Mouse (Mus musculus): ENCODE data around the gene Tmem150c.
A peak's percentile ranks its signal among the peaks of the same experiment; 100 is the strongest.

Tmem150c gene

DNA sequence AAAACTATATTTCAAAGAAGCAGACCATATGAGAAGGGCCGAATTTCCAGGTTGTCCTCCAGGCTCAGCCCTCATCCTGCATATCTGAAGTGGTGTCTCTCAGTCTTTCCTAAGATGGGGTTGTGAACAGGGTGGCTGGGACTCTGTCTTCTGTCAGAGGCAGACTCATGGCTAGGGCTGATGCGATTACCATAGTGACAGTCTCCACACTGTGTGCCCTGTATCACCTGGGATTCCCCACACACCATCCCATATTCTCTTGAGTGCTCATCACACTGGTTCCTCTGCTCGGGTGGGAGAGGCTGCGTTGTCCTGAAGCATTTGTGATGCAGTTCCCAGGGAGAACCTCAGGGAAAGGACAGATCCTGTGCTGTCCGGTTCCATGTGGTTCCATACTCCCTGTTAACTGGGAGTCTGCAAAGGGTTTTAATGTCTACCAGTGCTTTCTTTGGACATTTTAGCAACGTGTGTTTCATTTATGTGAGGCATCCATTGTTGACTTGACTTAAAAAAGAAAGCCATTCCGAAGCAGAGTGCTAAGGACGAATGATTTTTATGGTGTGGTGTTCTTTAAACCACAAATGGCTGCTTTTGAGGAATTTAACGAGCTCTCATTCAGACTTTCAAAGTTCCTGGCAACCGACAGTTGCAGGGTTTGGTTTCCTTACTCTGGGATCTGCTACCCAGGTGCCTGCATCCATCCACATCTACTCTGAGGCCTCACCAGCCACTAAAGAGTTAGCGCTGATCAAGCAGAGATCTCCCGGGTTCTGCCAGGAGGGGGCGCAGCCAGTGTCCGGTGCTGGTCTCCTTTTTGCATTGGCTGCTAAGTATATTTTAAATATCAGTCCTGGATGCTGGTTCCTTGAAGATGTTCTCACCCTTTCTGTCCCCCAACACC is 7.2 kb upstream of the Tmem150c start:
- DNase-seq, result peak in 1 of 2 experiments; percentile 42

DNA sequence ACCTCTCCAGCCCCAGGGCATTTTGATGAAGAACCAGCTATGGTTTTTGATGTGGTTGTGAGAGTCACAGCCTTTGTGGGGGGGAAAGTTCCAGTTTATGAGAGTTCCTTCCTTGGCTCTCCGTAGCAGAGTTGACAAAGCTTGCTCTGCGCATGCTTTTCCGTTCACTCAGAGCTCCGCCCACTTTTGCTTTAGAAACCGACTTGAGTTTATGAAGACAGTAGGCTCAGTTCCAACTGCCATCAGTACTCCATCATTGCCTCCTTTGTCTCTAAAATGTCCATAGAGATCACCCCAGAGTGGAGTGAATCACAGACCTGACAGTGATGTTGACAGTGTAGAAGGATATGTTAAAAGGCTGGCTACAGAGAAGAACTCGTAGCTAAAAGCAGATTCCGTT is 3.8 kb upstream of the Tmem150c start:
- no peak for DNase-seq

DNA sequence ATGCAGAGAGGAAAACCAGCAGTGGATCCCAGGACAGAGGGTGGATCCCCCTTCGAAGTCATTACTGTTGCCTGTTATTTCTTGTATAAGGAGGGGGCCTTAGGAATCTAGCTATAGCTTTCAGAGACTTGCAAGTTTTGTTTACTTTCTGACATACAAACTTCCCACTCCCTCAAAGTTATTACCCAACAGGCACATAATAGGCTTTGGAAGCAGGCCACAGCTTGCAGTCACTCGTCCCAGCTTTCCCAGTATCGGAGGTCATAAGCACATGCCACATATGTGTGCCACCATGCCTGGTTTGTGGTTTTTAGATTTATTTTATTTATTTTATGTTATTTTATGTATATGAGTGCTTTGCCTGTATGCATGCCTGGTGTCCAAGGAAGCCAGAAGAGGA is 3.2 kb upstream of the Tmem150c start:
- no peak for DNase-seq

DNA sequence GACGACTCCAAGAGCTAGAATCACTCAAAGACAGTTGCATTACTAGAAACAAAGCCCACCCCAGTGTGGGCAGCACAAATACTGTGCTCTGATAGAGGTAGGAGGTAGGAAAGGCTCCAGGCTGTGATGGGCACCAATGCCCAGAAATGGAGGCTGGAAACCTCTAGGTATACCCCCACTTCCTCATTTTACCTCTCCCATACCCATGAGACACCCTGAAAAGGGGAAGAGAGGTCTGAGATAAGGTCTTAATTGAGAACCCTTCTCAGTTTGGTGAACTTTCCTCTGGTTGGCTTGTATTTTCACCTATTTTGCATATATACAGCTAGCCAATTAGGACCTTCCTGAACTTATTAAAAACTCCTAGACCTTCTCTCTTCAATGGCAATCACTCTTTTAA is 2.4 kb upstream of the Tmem150c start:
- no peak for DNase-seq

DNA sequence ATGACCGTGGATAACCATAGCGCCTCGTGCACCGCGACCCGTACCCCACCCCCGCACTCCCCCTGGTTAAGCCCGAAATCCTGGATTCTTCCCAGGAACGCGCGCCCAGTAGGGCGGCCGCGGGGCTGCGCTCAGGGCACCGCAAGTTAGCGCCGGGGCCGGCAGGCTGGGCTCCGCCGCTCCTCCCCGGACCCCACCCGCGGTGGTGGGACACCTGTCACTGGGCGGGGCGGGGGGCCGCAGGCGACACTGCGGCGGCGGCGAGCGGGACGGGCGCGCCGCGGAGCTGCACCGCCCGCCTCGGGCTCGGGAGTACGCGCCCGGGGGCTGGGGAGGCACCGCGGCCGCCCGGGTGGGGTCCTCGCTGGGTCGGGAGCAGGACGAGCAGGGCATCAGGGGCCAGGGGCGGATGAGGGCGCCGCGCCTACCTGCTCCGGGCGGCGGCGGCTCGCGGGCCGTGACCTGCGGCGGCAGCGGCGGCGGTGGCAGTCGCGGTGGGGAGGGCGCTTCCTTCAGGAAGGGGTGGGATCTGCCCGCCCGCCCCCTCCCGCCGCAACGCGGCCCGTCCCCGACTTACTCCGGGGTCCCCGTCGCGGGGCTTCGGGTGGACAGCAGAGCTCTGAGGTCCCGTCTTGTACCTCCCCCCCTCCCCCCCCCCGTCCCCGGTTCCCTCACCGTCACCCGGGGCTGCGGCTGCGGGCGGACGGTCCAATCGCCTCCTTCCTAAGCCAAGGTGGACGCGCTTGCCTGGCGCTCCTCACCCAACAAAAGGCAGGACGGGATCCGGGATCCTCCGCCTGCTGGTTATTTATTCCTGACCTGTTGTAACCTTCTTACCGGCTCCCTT is 594 bp downstream of the Tmem150c start:
- DNase-seq, result peak; percentile 33

DNA sequence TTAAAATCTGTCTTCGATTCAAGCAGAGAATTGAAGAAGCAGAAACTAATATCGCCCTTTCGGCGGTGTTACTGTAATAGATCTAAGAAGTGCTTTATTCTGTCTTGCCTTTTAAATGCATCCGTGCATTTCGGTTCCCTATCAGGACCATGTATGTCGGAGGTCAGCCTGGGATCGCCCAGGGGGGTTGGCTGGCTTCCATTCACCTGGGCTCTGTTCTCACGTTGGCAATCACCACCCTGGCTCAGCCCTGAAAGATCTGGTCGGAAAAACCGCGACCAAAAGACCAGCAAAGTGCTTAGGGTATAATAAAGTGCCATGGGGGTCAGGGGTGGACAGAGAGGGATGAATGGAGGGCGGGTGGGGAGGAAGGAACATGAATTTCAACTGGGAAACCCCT is 1.3 kb downstream of the Tmem150c start:
- DNase-seq, result no peak

DNA sequence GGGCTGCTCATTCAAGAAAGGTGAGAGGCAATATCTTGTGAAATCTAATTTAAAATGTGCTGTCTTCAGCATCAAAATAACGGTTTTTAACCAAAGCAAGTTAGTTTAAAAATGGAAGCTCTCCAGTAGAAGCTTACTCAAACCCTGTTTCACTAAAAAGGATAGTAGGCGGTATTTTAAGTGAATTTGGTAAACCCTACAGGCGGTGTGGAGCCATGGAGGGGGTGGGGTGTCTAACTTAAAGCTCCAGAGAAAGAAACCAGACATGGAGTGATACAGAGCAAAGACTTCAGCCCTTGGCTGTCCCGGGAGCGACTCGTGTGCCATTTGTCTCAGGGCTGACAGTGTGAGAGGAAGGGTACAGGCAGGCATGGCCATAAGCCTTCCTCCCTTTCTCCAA is 4.0 kb downstream of the Tmem150c start:
- DNase-seq, result no peak

DNA sequence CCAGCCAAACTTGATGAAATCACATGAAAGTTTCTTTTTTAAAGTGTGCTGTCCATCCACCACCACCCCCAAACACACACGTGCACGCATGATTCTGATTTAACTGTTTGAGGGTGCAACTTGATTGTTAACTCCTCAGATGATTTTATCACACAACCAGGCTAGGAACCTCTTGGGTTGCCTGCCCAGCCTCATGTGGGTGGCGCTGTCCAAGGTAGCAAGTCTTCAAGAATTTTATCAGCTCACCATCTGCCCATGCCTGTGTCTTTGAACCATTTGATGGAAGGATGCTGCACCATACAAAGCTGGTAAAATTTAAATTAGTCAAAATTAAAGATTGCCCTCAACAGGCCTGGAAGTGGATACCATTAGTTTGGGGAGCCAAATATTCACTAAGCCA is 9.6 kb downstream of the Tmem150c start:
- no peak for DNase-seq

DNA sequence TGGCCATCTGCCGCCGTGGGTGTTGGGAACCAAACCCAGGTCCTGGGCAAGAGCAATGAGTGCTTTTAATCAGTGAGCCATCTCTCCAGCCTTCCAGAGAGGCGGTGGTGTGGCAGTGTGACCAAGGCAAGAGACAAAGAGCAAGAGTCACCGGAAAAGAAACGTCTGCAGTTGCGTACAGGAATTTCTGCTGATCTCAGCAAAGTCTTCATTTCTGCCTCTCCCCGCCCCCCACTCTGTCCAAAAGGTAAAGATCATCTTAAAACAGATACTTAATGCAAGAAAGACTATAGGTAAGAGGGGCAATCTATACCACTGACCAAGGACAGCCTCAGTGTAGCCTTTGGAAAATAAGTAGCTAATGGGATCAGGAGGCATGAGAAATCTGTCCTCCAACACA is 14.8 kb downstream of the Tmem150c start:
- DNase-seq, result no peak

DNA sequence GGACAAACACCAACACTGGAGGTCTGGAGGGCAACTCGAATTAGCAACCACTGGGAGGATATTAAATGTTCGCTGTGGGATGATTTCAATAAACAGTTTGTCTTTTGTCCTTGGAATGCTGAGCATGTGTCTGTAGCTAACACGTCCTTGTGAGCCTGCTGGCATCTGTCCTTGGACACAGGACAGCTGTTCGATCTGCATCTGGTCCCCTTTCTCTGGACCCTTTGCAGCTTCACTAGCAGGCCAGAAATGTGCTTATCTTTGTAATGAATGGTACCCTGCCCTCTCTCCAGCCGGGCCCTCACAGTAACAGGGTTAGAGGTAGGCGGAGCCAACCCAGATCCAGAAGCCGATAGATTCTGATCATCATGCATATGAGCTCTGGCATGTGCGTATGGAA is 32.3 kb downstream of the Tmem150c start:
- no peak for DNase-seq

DNA sequence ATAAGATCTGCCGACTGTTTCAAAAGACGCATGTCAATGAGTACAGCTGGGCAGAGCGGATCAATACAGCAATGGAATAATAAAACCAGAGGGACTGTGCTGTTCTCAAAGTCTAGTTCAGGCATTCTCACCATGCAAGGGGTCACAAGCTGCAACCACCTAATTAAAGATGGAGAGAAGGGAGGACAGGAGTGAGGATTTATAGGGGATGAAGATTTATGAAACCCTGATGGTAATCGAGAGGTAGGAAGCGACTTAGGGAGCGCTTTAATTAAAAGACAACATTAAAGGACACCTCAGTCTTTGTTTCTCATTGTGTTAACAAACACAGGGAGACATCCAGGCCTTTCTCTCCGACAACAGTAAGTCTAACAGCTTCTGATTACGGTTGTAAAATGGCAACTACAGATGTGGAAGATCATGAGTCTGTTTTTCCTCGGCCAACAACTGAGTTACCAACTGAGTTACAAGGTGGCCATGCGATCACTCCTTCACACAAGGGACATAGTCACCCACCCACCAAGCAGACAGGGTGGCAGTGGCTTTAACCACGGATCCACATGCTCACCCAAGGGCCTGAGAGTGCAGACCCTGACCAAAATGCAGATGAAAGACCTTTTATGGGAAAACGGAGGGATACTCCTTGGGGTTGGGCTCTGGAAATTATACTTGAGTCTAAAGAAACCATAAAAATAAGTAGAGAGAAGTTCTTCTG is 34.0 kb downstream of the Tmem150c start:
- DNase-seq, result no peak

DNA sequence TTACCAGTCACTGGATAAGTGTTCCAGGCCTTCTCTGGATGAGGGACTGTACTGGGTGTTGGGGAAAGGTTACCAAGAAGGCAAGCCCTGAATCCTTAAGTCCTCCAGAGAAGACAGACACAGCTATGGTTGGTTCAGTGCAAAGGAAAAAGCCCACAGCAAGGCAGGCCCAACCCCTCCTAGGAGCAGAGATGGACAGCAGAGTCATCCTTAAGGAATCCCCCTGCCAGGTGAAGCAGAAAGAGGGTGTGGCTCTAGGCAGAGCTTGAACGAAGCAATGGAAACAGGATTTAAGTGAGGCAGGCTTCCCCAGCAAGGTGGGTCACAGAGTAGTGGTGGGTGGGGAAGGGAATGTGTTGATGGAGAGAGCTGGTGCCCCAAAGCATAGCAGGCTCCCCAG is 35.1 kb downstream of the Tmem150c start:
- no peak for DNase-seq

DNA sequence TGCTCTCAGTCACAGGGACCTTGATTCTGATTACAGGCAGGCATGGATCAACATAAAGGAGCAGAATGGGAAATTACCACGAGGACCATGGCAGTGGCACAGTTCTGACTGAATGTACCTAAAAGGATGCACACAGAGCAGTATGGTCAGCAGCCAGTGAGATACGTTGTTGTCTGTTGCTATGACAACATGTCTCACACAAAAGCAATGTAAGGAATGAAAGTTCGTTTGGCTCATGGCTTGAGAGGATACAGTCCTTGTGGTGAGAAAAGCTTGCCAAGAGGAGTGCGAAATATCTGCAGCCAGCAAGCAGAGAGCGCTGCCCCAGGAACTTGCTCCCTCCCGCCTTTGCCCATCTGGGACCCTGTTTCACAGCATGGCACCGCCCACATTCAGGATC is 36.3 kb downstream of the Tmem150c start:
- DNase-seq, result no peak

DNA sequence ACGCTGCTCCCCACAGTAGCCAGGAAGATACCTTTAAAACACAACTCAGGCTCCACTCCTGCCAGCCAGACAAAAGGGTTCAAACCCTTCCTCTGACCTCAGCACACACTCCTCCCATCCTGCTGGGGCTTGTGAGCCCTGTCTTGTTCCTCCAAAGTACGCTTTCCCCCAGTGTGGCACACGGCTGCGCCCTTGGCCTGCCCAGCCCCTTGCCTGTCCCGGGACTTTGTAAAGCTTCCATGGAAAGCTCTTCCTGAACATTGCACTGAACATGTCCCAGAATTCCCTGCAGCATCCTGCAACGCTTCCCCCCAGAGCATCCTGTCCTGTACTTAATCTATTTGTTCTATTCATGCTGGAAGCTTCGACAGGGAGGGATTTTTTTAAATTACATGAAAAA is 38.4 kb downstream of the Tmem150c start:
- DNase-seq, result no peak

DNA sequence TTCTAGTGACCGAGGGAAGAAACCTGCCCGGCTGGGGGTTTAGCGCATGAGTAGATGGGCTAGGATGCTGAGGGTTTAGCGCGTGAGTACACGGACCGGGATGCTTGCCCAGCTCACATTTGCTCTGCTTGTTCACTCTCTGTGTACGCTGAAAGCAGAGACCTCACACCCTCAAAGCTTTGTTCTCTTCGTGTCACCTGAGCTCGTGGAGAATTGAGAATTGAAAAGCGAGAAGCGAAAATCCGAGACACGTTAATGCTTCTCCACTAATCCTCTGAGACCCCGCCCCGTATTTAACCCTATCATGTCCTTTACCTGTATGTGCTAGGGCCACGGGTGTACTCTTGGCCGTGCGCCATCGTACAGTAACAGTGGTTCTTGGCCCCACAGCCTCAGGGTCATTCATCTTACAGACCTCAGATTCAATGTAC is 38.9 kb downstream of the Tmem150c start:
- no peak for DNase-seq

DNA sequence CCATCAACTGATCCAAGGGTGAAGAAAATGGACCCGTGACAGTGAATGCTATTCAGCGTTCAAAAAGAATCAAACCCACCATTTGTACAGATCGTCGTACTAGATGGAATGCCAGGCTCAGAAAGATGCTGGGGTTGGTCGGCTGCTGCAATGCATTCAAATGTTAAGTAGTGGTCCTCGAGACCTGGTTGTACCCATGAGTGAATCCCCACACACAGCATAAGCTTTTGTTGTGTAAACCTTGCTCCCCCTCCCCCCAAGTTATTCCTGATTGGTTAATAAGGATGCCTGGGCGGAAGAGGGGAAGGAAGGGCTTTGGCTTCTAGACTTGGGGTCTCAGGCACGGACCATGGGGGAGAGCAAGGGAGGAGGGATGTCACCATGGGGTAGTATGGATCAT is 40.3 kb downstream of the Tmem150c start:
- DNase-seq, result no peak

DNA sequence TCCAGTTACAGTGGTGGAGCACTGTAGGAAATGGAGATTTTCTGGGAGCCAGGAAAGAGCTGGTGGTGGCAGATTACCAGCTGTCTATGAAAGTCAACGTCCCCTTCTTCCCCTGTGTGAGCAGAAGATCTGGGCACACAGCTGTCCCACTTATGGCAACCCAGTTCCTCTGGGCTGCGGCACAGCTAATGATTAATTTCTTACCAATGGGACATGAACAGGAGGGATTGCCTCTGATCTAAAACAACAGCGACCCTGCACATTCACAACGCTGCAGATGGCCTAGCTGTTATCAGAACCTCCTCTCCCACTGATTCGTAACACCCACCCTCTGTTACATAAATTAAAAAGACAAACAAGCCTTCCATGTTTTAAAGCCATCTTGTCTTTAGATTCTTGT is 46.2 kb downstream of the Tmem150c start:
- no peak for DNase-seq

DNA sequence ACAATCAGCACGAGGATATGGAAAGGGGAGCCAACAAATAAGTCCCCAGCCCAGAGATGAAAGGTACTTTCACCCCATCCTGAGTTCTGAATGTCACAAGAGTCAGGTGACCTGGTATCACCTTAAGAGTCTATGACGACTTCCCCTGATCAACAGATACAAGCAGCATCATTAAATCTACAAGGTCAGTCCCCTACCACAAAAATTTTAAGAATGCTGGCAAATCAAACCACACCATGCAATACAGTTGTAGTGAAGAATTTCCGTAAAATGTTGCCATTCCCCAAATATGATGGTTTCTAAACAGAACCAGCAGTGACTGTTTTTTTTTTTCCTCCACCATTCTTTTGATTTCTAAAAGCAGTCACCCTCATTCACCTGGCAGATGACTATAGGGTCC is 49.0 kb downstream of the Tmem150c start:
- DNase-seq, result no peak

DNA sequence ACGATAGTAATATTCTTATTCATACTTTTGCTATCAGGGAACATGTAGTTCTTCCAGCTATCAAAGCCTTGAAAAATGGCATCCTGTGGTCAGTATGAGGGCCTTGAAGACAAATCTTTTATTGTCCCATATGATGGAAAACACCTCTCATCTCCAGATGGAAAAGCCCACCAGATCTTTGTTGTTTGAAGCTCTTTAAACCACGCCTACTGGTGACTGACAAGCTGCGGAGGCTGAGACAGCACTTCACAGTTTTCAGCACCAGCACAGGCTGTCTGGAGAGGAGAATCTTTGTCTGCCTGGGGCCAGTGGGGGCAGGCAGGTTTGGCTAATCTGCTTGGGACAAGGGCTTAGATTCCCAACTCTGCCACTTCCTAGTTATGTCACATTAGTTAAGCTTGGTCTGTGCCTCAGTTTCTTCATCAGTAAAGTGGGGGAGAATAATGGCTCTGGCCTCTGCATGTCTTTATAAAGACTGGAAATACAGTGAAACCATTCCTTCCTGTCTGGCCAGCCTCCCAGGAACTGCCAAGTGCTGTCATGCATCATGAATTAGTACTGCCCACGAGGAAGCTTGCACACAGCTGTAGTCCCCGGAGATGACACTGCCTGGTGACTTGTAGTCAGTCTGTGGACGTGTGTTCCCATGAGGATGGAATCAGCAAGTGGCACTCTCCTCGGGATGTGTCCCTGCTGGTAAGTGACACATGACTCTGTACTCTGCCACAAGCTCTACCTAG is 49.9 kb downstream of the Tmem150c start:
- DNase-seq, result peak in 1 of 2 experiments; percentile 15

DNA sequence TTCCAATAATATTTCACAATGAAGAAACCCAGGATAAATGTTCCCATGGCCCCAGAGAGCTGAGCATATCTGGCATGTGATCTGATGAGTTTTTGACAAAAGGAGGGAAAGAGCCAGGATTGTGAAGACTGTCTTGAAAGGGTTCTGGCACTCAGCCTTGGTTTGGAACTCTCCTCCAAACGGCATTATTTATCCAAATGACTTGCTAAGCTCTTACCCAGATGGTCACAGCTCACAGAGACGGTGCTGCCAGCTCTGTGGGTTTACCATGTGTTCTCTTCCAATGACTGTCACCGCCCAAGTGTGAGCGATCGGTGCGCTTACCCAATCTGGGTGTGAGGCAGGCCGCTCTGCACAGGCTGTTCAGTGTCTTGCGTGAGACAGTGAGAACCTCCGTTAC is 50.7 kb downstream of the Tmem150c start:
- DNase-seq, result no peak

DNA sequence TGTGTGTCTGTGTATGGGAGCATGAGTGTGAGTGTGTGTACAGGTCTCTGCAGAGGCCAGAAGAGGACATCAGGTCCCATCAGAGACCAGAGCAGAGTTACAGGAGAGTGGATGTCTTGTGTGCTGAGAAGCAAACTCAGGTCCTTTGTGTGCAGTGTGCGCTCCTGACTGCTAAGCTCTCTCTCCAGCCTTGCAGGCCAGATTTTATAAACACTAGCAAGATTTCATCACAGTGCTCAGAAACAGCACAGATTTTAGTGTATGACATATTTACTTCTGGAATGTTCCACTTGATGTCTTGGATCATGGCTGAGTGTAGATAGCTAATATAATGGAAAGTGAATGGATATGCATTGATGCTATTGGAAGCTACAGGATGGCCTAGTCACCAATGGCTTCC is 57.2 kb downstream of the Tmem150c start:
- DNase-seq, result no peak

DNA sequence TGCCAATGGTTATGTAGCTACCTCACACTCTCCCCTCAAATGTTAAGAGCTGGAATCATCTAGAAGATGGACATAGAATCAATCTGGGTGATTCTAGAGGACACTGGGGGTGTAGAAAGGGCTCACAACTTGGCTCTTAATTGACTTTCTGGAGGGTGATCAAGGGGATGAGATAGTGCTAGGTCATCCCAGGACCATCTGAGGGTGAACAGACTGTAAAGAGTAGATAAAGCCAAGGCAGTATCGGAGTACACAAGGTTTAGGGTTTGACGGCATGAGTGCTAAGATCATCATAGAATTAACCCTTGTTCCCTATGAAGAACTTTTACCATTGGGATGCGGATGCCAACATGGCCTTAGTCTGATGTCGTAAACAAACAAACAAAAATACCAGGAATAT is 61.6 kb downstream of the Tmem150c start:
- no peak for DNase-seq

DNA sequence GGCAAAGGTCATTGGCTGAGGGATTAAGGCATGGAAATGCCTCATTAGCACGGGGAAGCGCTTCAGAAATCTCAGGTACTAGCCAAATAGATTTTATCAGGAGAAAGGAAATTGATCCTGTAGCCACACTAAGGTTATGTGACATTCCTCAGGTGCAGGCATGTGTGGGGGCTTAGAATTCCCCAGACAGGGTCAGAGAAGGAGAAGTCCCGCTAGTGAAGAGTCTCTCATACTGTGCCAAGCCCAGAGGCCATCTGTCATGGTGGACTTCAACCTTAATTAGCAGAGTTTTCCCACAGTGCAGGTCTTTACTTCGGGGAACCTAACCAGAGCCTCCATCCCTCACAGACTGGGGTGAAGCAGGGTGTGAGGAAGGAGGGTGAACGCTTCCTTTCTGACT is 62.7 kb downstream of the Tmem150c start:
- DNase-seq, result peak in 1 of 2 experiments; percentile 23

All from kidney, adult 8-10 months (tissue).